Mouse (Mus musculus) kidney, embryonic 15.5 days (tissue): ENCODE results near the gene Atp8a1. TPM values are rescaled to one million over a fixed set of nuclear protein-coding genes. Genes with fewer than 3 reads are reported as not detected.

Source experiments
- ATAC-seq: fragments of 200-750 bp; cut with Nextera tagmentation; replicated peaks from 2 replicates; pipeline ENCODE4 v1.8.0; 2017; ENCODE audit warnings: moderate TSS enrichment; ENCODE audit not compliant: low FRiP score
- H3K27ac ChIP-seq: fragments of 300-500 bp; sonication (generic); 2 replicates; pipeline ENCODE4 v1.5.1; 2015; ENCODE audit warnings: mild to moderate bottlenecking, inconsistent platforms
- H3K27me3 ChIP-seq: fragments of 300-500 bp; sonication (generic); 2 replicates; pipeline ENCODE4 v1.6.1; 2015; ENCODE audit warnings: inconsistent platforms
- H3K36me3 ChIP-seq: fragments of 300-500 bp; sonication (generic); 2 replicates; pipeline ENCODE4 v1.6.1; 2015; ENCODE audit warnings: inconsistent platforms
- H3K4me1 ChIP-seq: fragments of 300-500 bp; sonication (generic); 2 replicates; pipeline ENCODE4 v1.6.1; 2015; ENCODE audit warnings: inconsistent platforms
- H3K4me2 ChIP-seq: fragments of 300-500 bp; sonication (generic); 2 replicates; pipeline ENCODE4 v1.6.1; 2015; ENCODE audit warnings: moderate library complexity, mild to moderate bottlenecking, inconsistent platforms
- H3K4me3 ChIP-seq: fragments of 300-500 bp; sonication (generic); replicated peaks from 2 replicates; pipeline ENCODE4 v1.5.1; 2015; ENCODE audit warnings: mild to moderate bottlenecking, inconsistent platforms
- H3K9ac ChIP-seq: fragments of 300-500 bp; sonication (generic); 2 replicates; pipeline ENCODE4 v1.6.1; 2015; ENCODE audit warnings: mild to moderate bottlenecking, inconsistent platforms
- H3K9me3 ChIP-seq: fragments of 300-500 bp; sonication (generic); replicated peaks from 2 replicates; pipeline ENCODE4 v1.6.1; 2016; ENCODE audit warnings: inconsistent platforms
- WGBS: fragments of 180-500 bp; shearing (Covaris S2); methylation state at CpG from one replicate; pipeline ENCODE4 v1.1.7; 2015; ENCODE audit warnings: mixed read lengths; 5-methylcytosine and 5-hydroxymethylcytosine counted together
- polyA plus RNA-seq: library from polyadenylated mRNA; unstranded; fragments of >200 nt; fragmentation: Nextera tagmentation; extraction: Ambion mirVana; gene quantifications from 2 replicates; pipeline ENCODE4 v1.2.1, GENCODE M21; 2015

The Atp8a1 gene
- polyA plus RNA-seq, 1 experiment from 2014 or later: 11.5 TPM

GRCm38 (mm10) chr5:67799785-67800184 lies 47.4 kb downstream of the Atp8a1 start:
- no peaks in the 10 kb centered on the region for H3K36me3 ChIP-seq
- WGBS: 79% methylated on average over 7 of the region's 7 CpGs
- no peaks in the 10 kb centered on the region for H3K27me3 ChIP-seq
- H3K4me3 ChIP-seq: no peak overlapping the region
- H3K9me3 ChIP-seq: no peaks in the 10 kb centered on the region
- no peak overlapping the region for H3K9ac ChIP-seq
- no peak for ATAC-seq
- no peak overlapping the region for H3K4me2 ChIP-seq
- no peak overlapping the region for H3K27ac ChIP-seq
- H3K4me1 ChIP-seq: peaks cover 20% of the 10 kb centered on the region

GRCm38 (mm10) chr5:67798348-67798747 lies 48.9 kb downstream of the Atp8a1 start:
- Histone ChIP-seq H3K9ac (no peak overlapping the region), H3K4me2 (no peak overlapping the region), H3K36me3 (no peaks in the 10 kb centered on the region), H3K27me3 (no peaks in the 10 kb centered on the region), H3K27ac (no peak overlapping the region), H3K4me3 (no peak overlapping the region), H3K4me1 (peaks cover 15% of the 10 kb centered on the region), H3K9me3 (no peaks in the 10 kb centered on the region)
- WGBS: 81% methylated on average over 4 of the region's 4 CpGs
- ATAC-seq: no peak

- H3K4me2 ChIP-seq: no peak overlapping the region
- H3K4me1 ChIP-seq: peaks cover 15% of the 10 kb centered on the region
- WGBS: 58% methylated on average over 14 of the region's 14 CpGs
- H3K27ac ChIP-seq: 0 out of 2 replicates have a peak overlapping the region, but pooled peaks have one; percentile 19
- no peak overlapping the region for H3K9ac ChIP-seq
- peak; percentile 72 for ATAC-seq
- H3K36me3 ChIP-seq: no peaks in the 10 kb centered on the region
- no peaks in the 10 kb centered on the region for H3K9me3 ChIP-seq
- no peak overlapping the region for H3K4me3 ChIP-seq
- H3K27me3 ChIP-seq: no peaks in the 10 kb centered on the region
Observed at GRCm38 (mm10) chr5:67797006-67797958, 50.0 kb downstream of the Atp8a1 start.

- no peak for ATAC-seq
- Histone ChIP-seq H3K36me3 (no peaks in the 10 kb centered on the region), H3K27ac (no peak overlapping the region), H3K9me3 (no peaks in the 10 kb centered on the region), H3K9ac (no peak overlapping the region), H3K4me2 (no peak overlapping the region), H3K4me3 (no peak overlapping the region), H3K4me1 (peaks cover 15% of the 10 kb centered on the region), H3K27me3 (no peaks in the 10 kb centered on the region)
- 81% methylated on average over 10 of the region's 10 CpGs for WGBS
Observed at GRCm38 (mm10) chr5:67794129-67794800, 53.0 kb downstream of the Atp8a1 start.

- no peaks in the 10 kb centered on the region for H3K27me3 ChIP-seq
- no peaks in the 10 kb centered on the region for H3K4me1 ChIP-seq
- H3K9me3 ChIP-seq: no peaks in the 10 kb centered on the region
- WGBS: 73% methylated on average over 7 of the region's 7 CpGs
- H3K9ac ChIP-seq: no peak overlapping the region
- H3K36me3 ChIP-seq: no peaks in the 10 kb centered on the region
- H3K4me3 ChIP-seq: no peak overlapping the region
- H3K4me2 ChIP-seq: no peak overlapping the region
- H3K27ac ChIP-seq: no peak overlapping the region
- no peak for ATAC-seq
Observed at GRCm38 (mm10) chr5:67782775-67783174, 64.5 kb downstream of the Atp8a1 start.

- no peaks in the 10 kb centered on the region for H3K36me3 ChIP-seq
- peak overlapping the region; percentile 50 for H3K4me2 ChIP-seq
- no peak overlapping the region for H3K9ac ChIP-seq
- 0 out of 2 replicates have a peak, but pooled peaks cover 4% of the 10 kb centered on the region for H3K4me1 ChIP-seq
- no peaks in the 10 kb centered on the region for H3K9me3 ChIP-seq
- 46% methylated on average over 8 of the region's 8 CpGs for WGBS
- peak; percentile 85 for ATAC-seq
- H3K27me3 ChIP-seq: no peaks in the 10 kb centered on the region
- H3K4me3 ChIP-seq: peak overlapping the region; percentile 25
- H3K27ac ChIP-seq: no peak overlapping the region; the same call in 1 of the 2 replicates
Observed at GRCm38 (mm10) chr5:67778026-67778425, 69.2 kb downstream of the Atp8a1 start.

- H3K4me1 ChIP-seq: 0 out of 2 replicates have a peak, but pooled peaks cover 4% of the 10 kb centered on the region
- no peak overlapping the region for H3K4me2 ChIP-seq
- H3K27me3 ChIP-seq: no peaks in the 10 kb centered on the region
- H3K4me3 ChIP-seq: no peak overlapping the region
- H3K27ac ChIP-seq: no peak overlapping the region
- H3K9me3 ChIP-seq: no peaks in the 10 kb centered on the region
- H3K36me3 ChIP-seq: no peaks in the 10 kb centered on the region
- H3K9ac ChIP-seq: no peak overlapping the region
- no peak for ATAC-seq
- 96% methylated on average over 2 of the region's 2 CpGs for WGBS
Observed at GRCm38 (mm10) chr5:67774186-67774585, 73.0 kb downstream of the Atp8a1 start.

- Histone ChIP-seq H3K9me3 (no peaks in the 10 kb centered on the region), H3K4me2 (no peak overlapping the region), H3K9ac (no peak overlapping the region), H3K27ac (no peak overlapping the region), H3K36me3 (no peaks in the 10 kb centered on the region), H3K4me1 (no peaks in the 10 kb centered on the region), H3K4me3 (no peak overlapping the region), H3K27me3 (no peaks in the 10 kb centered on the region)
- no peak for ATAC-seq
- WGBS: 83% methylated on average over 8 of the region's 8 CpGs
Observed at GRCm38 (mm10) chr5:67768708-67769107, 78.5 kb downstream of the Atp8a1 start.

GRCm38 (mm10) chr5:67764798-67765197 lies 82.4 kb downstream of the Atp8a1 start:
- H3K36me3 ChIP-seq: no peaks in the 10 kb centered on the region
- WGBS: 98% methylated on average over 3 of the region's 3 CpGs

GRCm38 (mm10) chr5:67758126-67758525 lies 89.1 kb downstream of the Atp8a1 start:
- H3K4me1 ChIP-seq: no peaks in the 10 kb centered on the region
- no peak overlapping the region for H3K4me3 ChIP-seq
- no peak overlapping the region for H3K27ac ChIP-seq
- no peak for ATAC-seq
- H3K9ac ChIP-seq: no peak overlapping the region
- no peaks in the 10 kb centered on the region for H3K36me3 ChIP-seq
- WGBS: 87% methylated on average over 6 of the region's 6 CpGs
- no peak overlapping the region for H3K4me2 ChIP-seq
- H3K9me3 ChIP-seq: no peaks in the 10 kb centered on the region
- no peaks in the 10 kb centered on the region for H3K27me3 ChIP-seq

More at GRCm38 (mm10) chr5:67764798-67765197, 82.4 kb downstream of the Atp8a1 start:
- H3K4me1 ChIP-seq: no peaks in the 10 kb centered on the region
- no peak overlapping the region for H3K4me2 ChIP-seq
- no peak overlapping the region for H3K9ac ChIP-seq
- no peaks in the 10 kb centered on the region for H3K9me3 ChIP-seq
- H3K27ac ChIP-seq: no peak overlapping the region
- ATAC-seq: no peak
- no peaks in the 10 kb centered on the region for H3K27me3 ChIP-seq
- H3K4me3 ChIP-seq: no peak overlapping the region

GRCm38 (mm10) chr5:67756138-67756537 lies 91.1 kb downstream of the Atp8a1 start:
- H3K36me3 ChIP-seq: no peaks in the 10 kb centered on the region
- no peaks in the 10 kb centered on the region for H3K27me3 ChIP-seq
- 24% methylated on average over 6 of the region's 6 CpGs for WGBS
- no peaks in the 10 kb centered on the region for H3K4me1 ChIP-seq
- H3K27ac ChIP-seq: no peak overlapping the region
- no peak for ATAC-seq
- H3K9me3 ChIP-seq: no peaks in the 10 kb centered on the region
- H3K4me3 ChIP-seq: no peak overlapping the region
- H3K9ac ChIP-seq: no peak overlapping the region
- H3K4me2 ChIP-seq: no peak overlapping the region

GRCm38 (mm10) chr5:67753057-67753456 lies 94.2 kb downstream of the Atp8a1 start:
- 0 out of 2 replicates have a peak, but pooled peaks cover 4% of the 10 kb centered on the region for H3K36me3 ChIP-seq
- H3K27ac ChIP-seq: no peak overlapping the region
- no peak for ATAC-seq
- H3K9ac ChIP-seq: no peak overlapping the region
- 65% methylated on average over 2 of the region's 2 CpGs for WGBS
- no peaks in the 10 kb centered on the region for H3K27me3 ChIP-seq
- no peaks in the 10 kb centered on the region for H3K9me3 ChIP-seq
- no peak overlapping the region for H3K4me3 ChIP-seq
- no peak overlapping the region for H3K4me2 ChIP-seq
- no peaks in the 10 kb centered on the region for H3K4me1 ChIP-seq
